Mouse (Mus musculus) C2C12 (cell line): ENCODE data around the gene Cdh10.

Experiments
- CEBPB ChIP-seq: IDR thresholded peaks from one replicate; pipeline ENCODE4 v1.6.1; 2011; ENCODE audit warnings: low read depth, mild to moderate bottlenecking, control low read depth, moderate library complexity
- CTCF ChIP-seq: IDR thresholded peaks from one replicate; pipeline ENCODE4 v1.5.1; 2011; ENCODE audit not compliant: control insufficient read depth, insufficient read depth, insufficient read length
- MAX ChIP-seq: IDR thresholded peaks from one replicate; pipeline ENCODE4 v1.6.1; 2011; ENCODE audit warnings: mild to moderate bottlenecking, control low read depth
- MYOG ChIP-seq: IDR thresholded peaks from one replicate; pipeline ENCODE4 v1.6.1; 2011; ENCODE audit not compliant: control insufficient read depth, insufficient read length; ENCODE audit errors: extremely low read depth
- USF1 ChIP-seq: IDR thresholded peaks from one replicate; pipeline ENCODE4 v1.6.1; 2011; ENCODE audit warnings: low read depth, mild to moderate bottlenecking, control low read depth, moderate library complexity

GRCm38 (mm10) chr15:18926964-18927363 is 108.2 kb downstream of the Cdh10 start:
- no peak for TF ChIP-seq CTCF
- TF ChIP-seq MAX: no peak
- no peak for TF ChIP-seq CEBPB
- TF ChIP-seq USF1: no peak
- no peak for TF ChIP-seq MYOG
